In the genomic region with DNA sequence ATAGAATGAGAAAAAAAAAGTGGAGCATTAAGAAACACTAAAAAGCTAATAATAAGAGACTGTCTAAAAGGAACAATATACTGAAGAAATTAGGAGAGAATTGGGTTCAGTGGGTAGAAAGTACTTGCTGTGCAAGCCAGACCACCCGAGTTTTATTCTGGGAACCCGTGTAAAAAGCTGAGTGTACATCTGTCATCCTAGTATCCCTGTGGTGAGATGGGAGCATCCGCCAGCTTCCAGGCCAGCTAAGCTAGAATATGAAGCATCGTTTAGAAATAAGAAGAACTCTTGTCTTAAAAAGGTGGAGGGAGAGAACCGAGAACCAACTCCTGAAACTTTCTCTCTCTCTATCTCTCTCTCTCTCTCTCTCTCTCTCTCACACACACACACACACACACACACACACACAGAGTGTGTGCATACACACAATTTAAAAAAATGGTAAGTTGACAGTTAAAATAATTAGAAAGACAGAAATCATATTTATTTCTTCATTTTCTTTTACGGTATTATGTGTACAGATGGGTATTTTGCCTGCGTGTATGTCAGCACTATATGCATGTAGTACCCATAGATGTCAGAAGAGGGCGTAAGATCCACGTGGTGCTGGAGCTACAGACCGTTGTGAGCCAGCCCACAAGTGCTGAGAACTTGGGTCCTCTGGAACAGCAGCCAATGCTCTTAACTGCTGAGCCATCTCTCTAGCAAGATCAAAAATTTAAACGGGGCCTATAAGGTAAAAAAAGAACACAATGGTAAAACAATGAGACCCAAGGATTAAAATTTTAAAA, we compare ENCODE assay signal across 15 mouse cellular contexts. TPM values are rescaled to one million over a fixed set of nuclear protein-coding genes. Genes with fewer than 3 reads are reported as not detected.
DNase-seq lines count a peak whose midpoint lies in the region; ATAC-seq and TF ChIP-seq lines count a peak whose summit lies in the region.
"Had no signal": no experiment of that assay in that cellular context is flagged by ENCODE, and none has a peak within 500 bp of the region (broad histone marks: within the 10 kb centered on the region; RNA-seq: fewer than 3 reads in every experiment).

No protein-coding gene starts in this region.

- H3K27me3 ChIP-seq in lung, embryonic 14.5 days (ENCODE audit: insufficient read depth, low read length) = no peaks in the 10 kb centered on the region
- no peaks in the 10 kb centered on the region for H3K27me3 ChIP-seq in stomach, postnatal 0 days (ENCODE audit: control insufficient read depth, insufficient read depth, low read length)
- H3K27me3 ChIP-seq: forebrain, embryonic 13.5 days; hindbrain, embryonic 15.5 days; limb, embryonic 13.5 days; neural tube, embryonic 15.5 days; stomach, embryonic 15.5 days had no signal

- no peak for TF ChIP-seq EP300 in stomach, postnatal 0 days (optimal IDR thresholded peaks at IDR 0.05)

- 60% methylated on average over 11 of the region's 11 CpGs for WGBS in lung, embryonic 14.5 days
- WGBS in stomach, postnatal 0 days = 73% methylated on average over 11 of the region's 11 CpGs

- H3K4me1 ChIP-seq in lung, embryonic 14.5 days (ENCODE audit: insufficient read depth) = no peaks in the 10 kb centered on the region
- no peaks in the 10 kb centered on the region for H3K4me1 ChIP-seq in stomach, postnatal 0 days (replicated peaks; ENCODE audit: control insufficient read depth, insufficient read depth)

- H3K4me3 ChIP-seq in lung, embryonic 14.5 days (ENCODE audit: low read depth, low read length) = no peak overlapping the region
- no peak overlapping the region for H3K4me3 ChIP-seq in stomach, postnatal 0 days (ENCODE audit: low read depth, low read length)
- H3K4me3 ChIP-seq: forebrain, embryonic 13.5 days; hindbrain, embryonic 15.5 days; limb, embryonic 13.5 days; neural tube, embryonic 15.5 days; stomach, embryonic 15.5 days had no signal

- peak; percentile 39 to 63 for DNase-seq in cerebellum, postnatal 14 days
- no peak for DNase-seq in lung, embryonic 14.5 days
- no peak for DNase-seq in lung, postnatal 10 days
- peak; percentile 37 for DNase-seq in NIH3T3 (ENCODE audit: low read depth)
- DNase-seq in stomach, postnatal 0 days (ENCODE audit: low spot score) = no peak
- no peak for DNase-seq in kidney, adult 18-20 months
- DNase-seq in right cerebral cortex, postnatal 4 days = no peak
- DNase-seq: cerebellum, adult 9-10 months; embryo, embryonic 11 days had no signal

- no peak overlapping the region for H3K4me2 ChIP-seq in lung, embryonic 14.5 days
- H3K4me2 ChIP-seq in stomach, postnatal 0 days (replicated peaks; ENCODE audit: low read depth) = no peak overlapping the region
- H3K4me2 ChIP-seq: forebrain, embryonic 13.5 days; hindbrain, embryonic 15.5 days; limb, embryonic 13.5 days; neural tube, embryonic 15.5 days; stomach, embryonic 15.5 days had no signal

- ATAC-seq in cerebellum, adult (ENCODE audit: insufficient number of reproducible peaks, low FRiP score, low TSS enrichment) = no peak
- no peak for ATAC-seq in lung, embryonic 14.5 days (ENCODE audit: insufficient read depth)
- no peak for ATAC-seq in stomach, postnatal 0 days (ENCODE audit: low FRiP score, low TSS enrichment)
- ATAC-seq: forebrain, embryonic 13.5 days had no signal

- no peak overlapping the region for H3K9ac ChIP-seq in lung, embryonic 14.5 days
- H3K9ac ChIP-seq in stomach, postnatal 0 days (ENCODE audit: low read length) = no peak overlapping the region
- H3K9ac ChIP-seq: forebrain, embryonic 13.5 days; hindbrain, embryonic 15.5 days; limb, embryonic 13.5 days; neural tube, embryonic 15.5 days; stomach, embryonic 15.5 days had no signal

- H3K27ac ChIP-seq in lung, embryonic 14.5 days (ENCODE audit: low read depth) = no peak overlapping the region
- no peak overlapping the region for H3K27ac ChIP-seq in stomach, postnatal 0 days (replicated peaks)
- H3K27ac ChIP-seq: forebrain, embryonic 13.5 days; hindbrain, embryonic 15.5 days; limb, embryonic 13.5 days; neural tube, embryonic 15.5 days; stomach, embryonic 15.5 days had no signal

- H3K36me3 ChIP-seq in lung, embryonic 14.5 days (ENCODE audit: insufficient read depth) = no peaks in the 10 kb centered on the region
- H3K36me3 ChIP-seq in stomach, postnatal 0 days (ENCODE audit: control insufficient read depth, insufficient read depth, low read length) = no peaks in the 10 kb centered on the region
- H3K36me3 ChIP-seq: hindbrain, embryonic 15.5 days; limb, embryonic 13.5 days; neural tube, embryonic 15.5 days; stomach, embryonic 15.5 days had no signal

- peak; percentile 21; the same call in 1 of the 2 replicates for TF ChIP-seq CTCF in lung, embryonic 14.5 days (IDR thresholded peaks at IDR 0.05; ENCODE audit: low read depth)
- TF ChIP-seq CTCF in stomach, postnatal 0 days (IDR thresholded peaks at IDR 0.05; ENCODE audit: low read depth) = peak; percentile 44

- H3K9me3 ChIP-seq in lung, embryonic 14.5 days (ENCODE audit: low read depth, low read length) = no peaks in the 10 kb centered on the region
- no peaks in the 10 kb centered on the region for H3K9me3 ChIP-seq in stomach, postnatal 0 days (ENCODE audit: control insufficient read depth, low read length)
- H3K9me3 ChIP-seq: forebrain, embryonic 13.5 days; hindbrain, embryonic 15.5 days; limb, embryonic 13.5 days; neural tube, embryonic 15.5 days; stomach, embryonic 15.5 days had no signal

RNA-seq across cellular contexts. Expression of a gene that starts 4.1 kb away (rescaled TPM):
- polyA plus RNA-seq in lung, embryonic 14.5 days (2014; fragmentation: Nextera tagmentation; extraction: Ambion mirVana) = 25.8 and 30.0 TPM in 2 replicates
- polyA plus RNA-seq in stomach, postnatal 0 days (2015; fragmentation: Nextera tagmentation; extraction: Ambion mirVana) = 12.3 and 13.4 TPM in 2 replicates

RNA-seq across cellular contexts. Expression of a gene that starts 29.2 kb away (rescaled TPM):
- 0.29 TPM in 1 of 2 replicates, not detected in the other for polyA plus RNA-seq in lung, embryonic 14.5 days (2014; fragmentation: Nextera tagmentation; extraction: Ambion mirVana)
- polyA plus RNA-seq in stomach, postnatal 0 days (2015; fragmentation: Nextera tagmentation; extraction: Ambion mirVana) = 3.5 and 4.1 TPM in 2 replicates

Comparison
In these comparisons a context has a peak if more than half of its experiments do, and no peak if none do; other contexts are left out.
1. DNase-seq: peak in cerebellum, postnatal 14 days (2 of 2) and NIH3T3 (single experiment); none in lung, embryonic 14.5 days (single experiment), lung, postnatal 10 days (single experiment), stomach, postnatal 0 days (single experiment), kidney, adult 18-20 months (single experiment) and right cerebral cortex, postnatal 4 days (single experiment).